Mouse (Mus musculus): ENCODE data around the gene Xpnpep3.

DNA sequence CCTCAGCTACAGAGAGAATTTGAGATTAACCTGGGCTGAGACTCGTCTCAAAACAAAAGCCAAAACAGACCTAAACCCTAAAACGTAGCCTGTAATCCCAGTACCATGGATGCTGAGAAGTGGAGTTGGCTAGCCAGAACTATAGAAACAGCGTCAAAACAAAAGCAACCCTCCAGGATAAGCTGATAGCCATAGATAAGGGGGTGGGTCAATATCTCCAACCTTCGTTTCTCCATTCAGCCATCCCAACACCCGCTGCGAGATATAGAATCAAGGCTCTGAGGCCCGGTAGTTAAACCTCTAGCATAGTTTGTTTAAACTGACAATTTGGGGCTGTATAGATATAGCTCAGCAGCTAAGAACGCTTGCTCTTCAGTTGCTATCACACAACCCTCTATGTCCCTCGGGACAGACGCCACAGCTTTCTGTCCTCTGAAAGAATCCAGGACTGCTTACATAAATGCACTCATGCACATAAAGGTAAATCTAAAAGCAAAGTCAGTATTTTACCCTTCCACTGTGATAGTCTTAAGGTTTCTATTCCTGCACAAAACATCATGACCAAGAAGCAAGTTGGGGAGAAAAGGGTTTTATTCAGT, 38.4 kb upstream of the Xpnpep3 start:
- TF ChIP-seq CTCF (conservative IDR thresholded peaks at IDR 0.05; ENCODE audit: insufficient read depth, insufficient read length, low read depth, low read length) (no peak), POLR2A (IDR thresholded peaks at IDR 0.05; ENCODE audit: low read depth, low read length) (no peak)

All from kidney, adult 2 months (tissue).